Mouse (Mus musculus): ENCODE measurements around the gene Zfp524. TPM values are rescaled to one million over a fixed set of nuclear protein-coding genes. Genes with fewer than 3 reads are reported as not detected.
"Not testable (repeated sequence)": the region's sequence is repeated elsewhere in the genome, so short reads cannot be mapped to it uniquely, and the experiment has no call there.

Gene Zfp524
- polyA plus RNA-seq, 1 experiment from 2014 or later = 15.7 TPM

GRCm38 (mm10) chr7:4993347-4993998 lies 20.7 kb upstream of the Zfp524 start:
- H3K36me3 ChIP-seq (ENCODE audit: control insufficient read depth, insufficient read depth, low read length) = peaks cover 20% of the 10 kb centered on the region
- H3K27ac ChIP-seq (ENCODE audit: low read depth) = no peak overlapping the region
- H3K9ac ChIP-seq (ENCODE audit: low read length) = no peak overlapping the region
- 51% methylated on average over 55 of the region's 55 CpGs for WGBS
- no peaks in the 10 kb centered on the region; the same call in 1 of the 2 replicates for H3K27me3 ChIP-seq (replicated peaks; ENCODE audit: control insufficient read depth, insufficient read depth, low read length)
- H3K4me1 ChIP-seq (replicated peaks; ENCODE audit: control insufficient read depth, insufficient read depth, low read length) = peaks cover 11% of the 10 kb centered on the region
- DNase-seq (ENCODE audit: low spot score) (no peak), ATAC-seq (replicated peaks; ENCODE audit: low FRiP score, low TSS enrichment, low read depth) (no peak)
- no peak overlapping the region for H3K4me3 ChIP-seq (ENCODE audit: low read depth, low read length)
- H3K9me3 ChIP-seq (ENCODE audit: control insufficient read depth, low read length) = peaks cover 11% of the 10 kb centered on the region; the same call in 1 of the 2 replicates
- H3K4me2 ChIP-seq (ENCODE audit: low read length) = no peak overlapping the region

- Histone ChIP-seq H3K4me3 (ENCODE audit: low read depth, low read length) (no peak overlapping the region), H3K27ac (ENCODE audit: low read depth) (no peak overlapping the region), H3K9ac (ENCODE audit: low read length) (no peak overlapping the region), H3K36me3 (ENCODE audit: control insufficient read depth, insufficient read depth, low read length) (peaks cover 20% of the 10 kb centered on the region), H3K9me3 (ENCODE audit: control insufficient read depth, low read length) (peaks cover 11% of the 10 kb centered on the region; the same call in 1 of the 2 replicates), H3K27me3 (replicated peaks; ENCODE audit: control insufficient read depth, insufficient read depth, low read length) (no peaks in the 10 kb centered on the region; the same call in 1 of the 2 replicates), H3K4me1 (replicated peaks; ENCODE audit: control insufficient read depth, insufficient read depth, low read length) (peaks cover 11% of the 10 kb centered on the region), H3K4me2 (ENCODE audit: low read length) (peak overlapping the region; percentile 82; the same call in 1 of the 2 replicates)
- ATAC-seq (replicated peaks; ENCODE audit: low FRiP score, low TSS enrichment, low read depth) (no peak), DNase-seq (ENCODE audit: low spot score) (no peak)
- 59% methylated on average over 59 of the region's 59 CpGs for WGBS
These were observed 20.0 kb upstream of the Zfp524 start for GRCm38 (mm10) chr7:4993999-4994788.

- Histone ChIP-seq H3K4me2 (ENCODE audit: low read length) (peak overlapping the region; percentile 82), H3K4me1 (replicated peaks; ENCODE audit: control insufficient read depth, insufficient read depth, low read length) (peaks cover 11% of the 10 kb centered on the region), H3K9ac (ENCODE audit: low read length) (peak overlapping the region; percentile 55), H3K4me3 (ENCODE audit: low read depth, low read length) (peak overlapping the region; percentile 55), H3K27me3 (replicated peaks; ENCODE audit: control insufficient read depth, insufficient read depth, low read length) (no peaks in the 10 kb centered on the region; the same call in 1 of the 2 replicates), H3K36me3 (ENCODE audit: control insufficient read depth, insufficient read depth, low read length) (peaks cover 20% of the 10 kb centered on the region), H3K9me3 (ENCODE audit: control insufficient read depth, low read length) (peaks cover 11% of the 10 kb centered on the region; the same call in 1 of the 2 replicates), H3K27ac (ENCODE audit: low read depth) (no peak overlapping the region)
- DNase-seq (ENCODE audit: low spot score) (peak; percentile 60), ATAC-seq (replicated peaks; ENCODE audit: low FRiP score, low TSS enrichment, low read depth) (peak; percentile 7)
- 5% methylated on average over 19 of the region's 19 CpGs for WGBS
These were observed 18.8 kb upstream of the Zfp524 start for GRCm38 (mm10) chr7:4995268-4996002.

- Histone ChIP-seq H3K27me3 (replicated peaks; ENCODE audit: control insufficient read depth, insufficient read depth, low read length) (no peaks in the 10 kb centered on the region; the same call in 1 of the 2 replicates), H3K4me2 (ENCODE audit: low read length) (peak within 1 kb of the TSS; percentile 82), H3K4me3 (ENCODE audit: low read depth, low read length) (peak within 1 kb of the TSS; percentile 55), H3K27ac (ENCODE audit: low read depth) (peak within 1 kb of the TSS; percentile 57; the same call in 1 of the 2 replicates), H3K9ac (ENCODE audit: low read length) (peak within 1 kb of the TSS; percentile 55), H3K9me3 (ENCODE audit: control insufficient read depth, low read length) (peaks cover 11% of the 10 kb centered on the region; the same call in 1 of the 2 replicates), H3K4me1 (replicated peaks; ENCODE audit: control insufficient read depth, insufficient read depth, low read length) (peaks cover 11% of the 10 kb centered on the region), H3K36me3 (ENCODE audit: control insufficient read depth, insufficient read depth, low read length) (peaks cover 20% of the 10 kb centered on the region)
- ATAC-seq (replicated peaks; ENCODE audit: low FRiP score, low TSS enrichment, low read depth) (peak; percentile 89), DNase-seq (ENCODE audit: low spot score) (peak; percentile 97)
- 6% methylated on average over 21 of the region's 26 CpGs for WGBS
These were observed 18.0 kb upstream of the Zfp524 start, which contains the start of gene Zfp579 for GRCm38 (mm10) chr7:4996003-4996895. Zfp579 (minus strand) TSS chr7:4996158.

- Histone ChIP-seq H3K9ac (ENCODE audit: low read length) (no peak overlapping the region), H3K36me3 (ENCODE audit: control insufficient read depth, insufficient read depth, low read length) (peaks cover 20% of the 10 kb centered on the region), H3K4me3 (ENCODE audit: low read depth, low read length) (peak overlapping the region; percentile 55; the same call in 1 of the 2 replicates), H3K4me1 (replicated peaks; ENCODE audit: control insufficient read depth, insufficient read depth, low read length) (peaks cover 11% of the 10 kb centered on the region), H3K27ac (ENCODE audit: low read depth) (no peak overlapping the region), H3K27me3 (replicated peaks; ENCODE audit: control insufficient read depth, insufficient read depth, low read length) (no peaks in the 10 kb centered on the region; the same call in 1 of the 2 replicates), H3K4me2 (ENCODE audit: low read length) (peak overlapping the region; percentile 82), H3K9me3 (ENCODE audit: control insufficient read depth, low read length) (peaks cover 11% of the 10 kb centered on the region; the same call in 1 of the 2 replicates)
- DNase-seq (ENCODE audit: low spot score) = no peak
- no peak for ATAC-seq (replicated peaks; ENCODE audit: low FRiP score, low TSS enrichment, low read depth)
- 59% methylated on average over 6 of the region's 8 CpGs for WGBS
These were observed 17.3 kb upstream of the Zfp524 start for GRCm38 (mm10) chr7:4996934-4997333.

- 60% methylated on average over 2 of the region's 2 CpGs for WGBS
- no peak for DNase-seq (ENCODE audit: low spot score)
- H3K4me1 ChIP-seq (replicated peaks; ENCODE audit: control insufficient read depth, insufficient read depth, low read length) = peaks cover 7% of the 10 kb centered on the region
- H3K4me2 ChIP-seq (ENCODE audit: low read length) = no peak overlapping the region
- H3K27ac ChIP-seq (ENCODE audit: low read depth) = no peak overlapping the region
- H3K4me3 ChIP-seq (ENCODE audit: low read depth, low read length) = no peak overlapping the region
- no peaks in the 10 kb centered on the region for H3K9me3 ChIP-seq (ENCODE audit: control insufficient read depth, low read length)
- H3K36me3 ChIP-seq (ENCODE audit: control insufficient read depth, insufficient read depth, low read length) = no peaks in the 10 kb centered on the region
- no peak for ATAC-seq (replicated peaks; ENCODE audit: low FRiP score, low TSS enrichment, low read depth)
- H3K27me3 ChIP-seq (replicated peaks; ENCODE audit: control insufficient read depth, insufficient read depth, low read length) = no peaks in the 10 kb centered on the region
- no peak overlapping the region for H3K9ac ChIP-seq (ENCODE audit: low read length)
These were observed 14.3 kb upstream of the Zfp524 start for GRCm38 (mm10) chr7:4999876-5000275.

- ATAC-seq (replicated peaks; ENCODE audit: low FRiP score, low TSS enrichment, low read depth); H3K4me3 ChIP-seq (ENCODE audit: low read depth, low read length); DNase-seq (ENCODE audit: low spot score); H3K9me3 ChIP-seq (ENCODE audit: control insufficient read depth, low read length); H3K27ac ChIP-seq (ENCODE audit: low read depth); H3K4me1 ChIP-seq (replicated peaks; ENCODE audit: control insufficient read depth, insufficient read depth, low read length); H3K27me3 ChIP-seq (replicated peaks; ENCODE audit: control insufficient read depth, insufficient read depth, low read length); H3K4me2 ChIP-seq (ENCODE audit: low read length); H3K9ac ChIP-seq (ENCODE audit: low read length): not testable (repeated sequence)
- H3K36me3 ChIP-seq (ENCODE audit: control insufficient read depth, insufficient read depth, low read length) = peaks cover 13% of the 10 kb centered on the region
- 75% methylated on average over 8 of the region's 8 CpGs for WGBS
These were observed 11.3 kb upstream of the Zfp524 start for GRCm38 (mm10) chr7:5002876-5003275.
